Mouse (Mus musculus) embryonic facial prominence, embryonic 15.5 days (tissue): ENCODE measurements around the gene Asdurf. TPM values are rescaled to one million over a fixed set of nuclear protein-coding genes. Genes with fewer than 3 reads are reported as not detected.

Experiments used
- ATAC-seq: fragments of 200-750 bp; cut with Nextera tagmentation; 2 replicates; pipeline ENCODE4 v1.8.0; 2017; ENCODE audit warnings: low read depth, moderate TSS enrichment; ENCODE audit not compliant: insufficient number of reproducible peaks, low FRiP score, low TSS enrichment
- H3K27ac ChIP-seq: fragments of 300-500 bp; sonication (generic); replicated peaks from 2 replicates; pipeline ENCODE4 v1.5.1; 2015; ENCODE audit warnings: mild to moderate bottlenecking, inconsistent platforms
- H3K27me3 ChIP-seq: fragments of 300-500 bp; sonication (generic); 2 replicates; pipeline ENCODE4 v1.6.1; 2015; ENCODE audit warnings: inconsistent platforms
- H3K36me3 ChIP-seq: fragments of 300-500 bp; sonication (generic); 2 replicates; pipeline ENCODE4 v1.6.1; 2015; ENCODE audit warnings: mild to moderate bottlenecking, inconsistent platforms
- H3K4me1 ChIP-seq: fragments of 300-500 bp; sonication (generic); 2 replicates; pipeline ENCODE4 v1.6.1; 2015; ENCODE audit warnings: inconsistent platforms
- H3K4me2 ChIP-seq: fragments of 300-500 bp; sonication (generic); replicated peaks from 2 replicates; pipeline ENCODE4 v1.6.1; 2015; ENCODE audit warnings: mild to moderate bottlenecking, inconsistent platforms
- H3K4me3 ChIP-seq: fragments of 300-500 bp; sonication (generic); replicated peaks from 2 replicates; pipeline ENCODE4 v1.5.1; 2015; ENCODE audit warnings: mild to moderate bottlenecking, inconsistent platforms
- H3K9ac ChIP-seq: fragments of 300-500 bp; sonication (generic); 2 replicates; pipeline ENCODE4 v1.6.1; 2015; ENCODE audit warnings: inconsistent platforms
- H3K9me3 ChIP-seq: fragments of 300-500 bp; sonication (generic); replicated peaks from 2 replicates; pipeline ENCODE4 v1.6.1; 2016; ENCODE audit warnings: inconsistent platforms
- WGBS: fragments of 180-500 bp; shearing (Covaris S2); methylation state at CpG from one replicate; pipeline ENCODE4 v1.1.7; 2015; 5-methylcytosine and 5-hydroxymethylcytosine counted together
- polyA plus RNA-seq: library from polyadenylated mRNA; unstranded; fragments of >200 nt; fragmentation: Nextera tagmentation; extraction: Ambion mirVana; gene quantifications from 2 replicates; pipeline ENCODE4 v1.2.1, GENCODE M21; 2015

Asdurf gene
- polyA plus RNA-seq, 1 experiment from 2014 or later = 9.3 TPM

- Histone ChIP-seq H3K4me3 (no peak overlapping the region), H3K9ac (no peak overlapping the region), H3K4me1 (no peaks in the 10 kb centered on the region), H3K36me3 (peaks cover 3% of the 10 kb centered on the region), H3K4me2 (no peak overlapping the region), H3K27me3 (no peaks in the 10 kb centered on the region), H3K27ac (no peak overlapping the region), H3K9me3 (no peaks in the 10 kb centered on the region)
- 94% methylated on average over 5 of the region's 5 CpGs for WGBS
- no peak for ATAC-seq
Measured at GRCm38 (mm10) chr1:53324827-53325494, 27.5 kb downstream of the Asdurf start.

- H3K4me2 ChIP-seq = no peak overlapping the region
- no peak overlapping the region for H3K27ac ChIP-seq
- 93% methylated on average over 1 of the region's 1 CpGs for WGBS
- no peaks in the 10 kb centered on the region for H3K27me3 ChIP-seq
- H3K4me1 ChIP-seq = no peaks in the 10 kb centered on the region
- no peak overlapping the region for H3K4me3 ChIP-seq
- ATAC-seq = no peak
- H3K36me3 ChIP-seq = peaks cover 3% of the 10 kb centered on the region
- H3K9me3 ChIP-seq = no peaks in the 10 kb centered on the region
- no peak overlapping the region for H3K9ac ChIP-seq
Measured at GRCm38 (mm10) chr1:53324277-53324676, 28.1 kb downstream of the Asdurf start.

DNA sequence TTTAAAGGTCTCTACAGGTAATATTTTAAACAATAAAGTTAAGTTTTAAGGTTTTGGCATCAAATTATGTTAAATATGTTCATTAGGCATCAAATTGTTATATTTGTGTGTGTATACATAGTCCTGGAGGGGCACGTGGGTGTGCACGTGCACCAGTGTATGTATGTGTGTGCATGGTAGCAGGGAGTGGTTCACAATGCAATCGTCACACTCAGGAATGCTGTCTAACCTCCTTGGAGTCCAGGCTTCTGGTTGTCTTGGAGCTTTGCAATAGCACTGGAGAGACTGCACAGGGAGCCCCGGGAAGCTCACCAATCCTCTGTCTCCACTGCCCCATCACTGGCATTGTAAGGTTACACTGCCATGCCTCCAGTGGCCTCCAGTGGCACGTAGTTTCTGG, 29.2 kb downstream of the Asdurf start:
- 85% methylated on average over 5 of the region's 5 CpGs for WGBS
- Histone ChIP-seq H3K27me3 (no peaks in the 10 kb centered on the region), H3K4me3 (no peak overlapping the region), H3K27ac (no peak overlapping the region), H3K9ac (no peak overlapping the region), H3K9me3 (no peaks in the 10 kb centered on the region), H3K4me1 (no peaks in the 10 kb centered on the region), H3K36me3 (peaks cover 5% of the 10 kb centered on the region), H3K4me2 (no peak overlapping the region)
- no peak for ATAC-seq

DNA sequence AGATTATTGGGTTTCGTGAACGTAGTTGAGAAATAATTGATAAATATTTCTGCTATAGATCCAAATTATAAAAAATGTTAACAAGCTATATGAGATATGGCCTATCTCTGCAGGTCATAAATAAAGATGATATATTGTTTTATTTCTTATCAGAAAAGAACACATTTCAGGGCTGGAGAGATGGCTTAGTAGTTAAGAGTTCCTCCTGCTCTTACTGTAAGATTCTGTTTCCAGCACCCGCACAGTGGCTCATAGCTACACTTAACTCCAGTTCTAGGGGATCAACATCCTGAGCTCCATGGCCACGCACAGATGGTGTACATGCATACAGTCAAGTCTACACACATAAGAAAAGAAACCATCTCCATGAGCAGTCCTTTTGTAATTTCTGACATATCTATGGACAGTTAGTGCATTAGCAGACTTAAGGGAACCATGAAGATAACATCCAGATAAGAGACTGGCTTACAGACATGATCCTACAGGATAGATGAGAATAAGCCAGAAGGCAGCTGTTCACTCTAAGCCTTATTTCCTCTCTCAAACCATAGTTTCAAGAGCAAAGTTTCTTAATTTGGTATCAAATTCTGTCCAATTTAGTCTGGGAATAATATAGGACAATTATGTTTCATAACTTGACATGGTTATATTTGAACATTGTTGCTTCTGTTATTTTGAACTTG, 30.6 kb downstream of the Asdurf start:
- ATAC-seq = no peak
- peaks cover 10% of the 10 kb centered on the region for H3K36me3 ChIP-seq
- no peaks in the 10 kb centered on the region for H3K27me3 ChIP-seq
- H3K9me3 ChIP-seq = no peaks in the 10 kb centered on the region
- H3K4me2 ChIP-seq = no peak overlapping the region
- no peak overlapping the region for H3K4me3 ChIP-seq
- 93% methylated on average over 4 of the region's 4 CpGs for WGBS
- no peak overlapping the region for H3K9ac ChIP-seq
- no peaks in the 10 kb centered on the region for H3K4me1 ChIP-seq
- H3K27ac ChIP-seq = no peak overlapping the region

GRCm38 (mm10) chr1:53312989-53313967, 39.1 kb downstream of the Asdurf start, which contains the start of gene Osgepl1:
Osgepl1 (plus strand) TSS chr1:53313624.
- Histone ChIP-seq H3K4me2 (peak within 1 kb of the TSS; percentile 54), H3K4me1 (0 out of 2 replicates have a peak, but pooled peaks cover 6% of the 10 kb centered on the region), H3K27me3 (no peaks in the 10 kb centered on the region), H3K27ac (peak within 1 kb of the TSS; percentile 92), H3K36me3 (peaks cover 5% of the 10 kb centered on the region), H3K4me3 (peak within 1 kb of the TSS; percentile 66), H3K9me3 (no peaks in the 10 kb centered on the region), H3K9ac (peak within 1 kb of the TSS; percentile 68)
- peak; percentile 91 for ATAC-seq
- whole genome bisulfite sequencing = 2% methylated on average over 27 of the region's 27 CpGs

GRCm38 (mm10) chr1:53300506-53300905, 51.9 kb downstream of the Asdurf start:
- H3K27ac ChIP-seq = no peak overlapping the region
- H3K9ac ChIP-seq = no peak overlapping the region
- no peaks in the 10 kb centered on the region for H3K27me3 ChIP-seq
- H3K4me3 ChIP-seq = no peak overlapping the region
- 75% methylated on average over 4 of the region's 4 CpGs for WGBS
- H3K4me1 ChIP-seq = no peaks in the 10 kb centered on the region; the same call in 1 of the 2 replicates
- ATAC-seq = no peak
- no peaks in the 10 kb centered on the region for H3K36me3 ChIP-seq
- H3K9me3 ChIP-seq = no peaks in the 10 kb centered on the region
- H3K4me2 ChIP-seq = no peak overlapping the region

Other genes with a start within 250 kb of the Asdurf start
- not detected in 2 replicates for gene 1700019A02Rik, start 165.0 kb downstream of the Asdurf start, polyA plus RNA-seq
- 15.2 and 18.7 TPM in 2 replicates for gene Pms1, start 55.6 kb downstream of the Asdurf start, polyA plus RNA-seq
- gene Ormdl1, start 55.5 kb downstream of the Asdurf start, polyA plus RNA-seq = 31.9 and 32.8 TPM in 2 replicates
- not detected in 2 replicates for gene Gm28778, start 55.5 kb downstream of the Asdurf start, polyA plus RNA-seq
- gene Osgepl1, start 39.0 kb downstream of the Asdurf start, polyA plus RNA-seq = 17.4 and 19.1 TPM in 2 replicates
- 0.52 and 0.67 TPM in 2 replicates for gene Gm28551, start within 50 bp of the Asdurf start, polyA plus RNA-seq
- gene Asnsd1, start 133 bp upstream of the Asdurf start, polyA plus RNA-seq = 64.0 and 65.4 TPM in 2 replicates